Mouse (Mus musculus) heart, adult 2 months (tissue): ENCODE measurements around the gene Tek. TPM values are rescaled to one million over a fixed set of nuclear protein-coding genes. Genes with fewer than 3 reads are reported as not detected.
A peak's percentile ranks its signal among the peaks of the same experiment; 100 is the strongest.

ENCODE experiments used
- DNase-seq, 2 experiments: peaks; one replicate each; pipeline ENCODE4 v3.0.0; 2021
- H3K27ac ChIP-seq: fragments of 200-600 bp; 2 replicates; pipeline ENCODE4 v1.8.1; 2022
- H3K27me3 ChIP-seq: fragments of 200-500 bp; 2 replicates; pipeline ENCODE4 v1.6.1; 2012; ENCODE audit warnings: mild to moderate bottlenecking, low read length, inconsistent platforms, mixed read lengths; ENCODE audit not compliant: control insufficient read depth, insufficient read depth
- H3K36me3 ChIP-seq: fragments of 200-500 bp; 2 replicates; pipeline ENCODE4 v1.6.1; 2012; ENCODE audit warnings: low read length, inconsistent platforms; ENCODE audit not compliant: control insufficient read depth, insufficient read depth
- H3K4me1 ChIP-seq: fragments of 200-500 bp; 2 replicates; pipeline ENCODE4 v1.6.1; 2011; ENCODE audit warnings: low read length; ENCODE audit not compliant: control insufficient read depth, insufficient read depth
- H3K4me3 ChIP-seq: fragments of 200-600 bp; 2 replicates; pipeline ENCODE4 v1.8.1; 2022
- H3K79me2 ChIP-seq: fragments of 200-500 bp; replicated peaks from 2 replicates; pipeline ENCODE4 v1.6.1; 2012; ENCODE audit warnings: mild to moderate bottlenecking, inconsistent platforms, low read length, moderate library complexity, mixed read lengths; ENCODE audit not compliant: control insufficient read depth, insufficient read depth
- H3K9ac ChIP-seq: fragments of 200-500 bp; 2 replicates; pipeline ENCODE4 v1.6.1; 2012; ENCODE audit warnings: low read depth, mild to moderate bottlenecking, control low read depth, inconsistent platforms, low read length, mixed read lengths
- CTCF ChIP-seq: fragments of 200-600 bp; IDR thresholded peaks from 2 replicates; pipeline ENCODE4 v1.8.1; 2022; ENCODE audit warnings: antibody characterized with exemption, mild to moderate bottlenecking, moderate library complexity
- EP300 ChIP-seq: fragments of 200-500 bp; IDR thresholded peaks from 2 replicates; pipeline ENCODE4 v1.6.1; 2011; ENCODE audit warnings: low read depth, low read length, control low read depth; ENCODE audit not compliant: insufficient read depth
- POLR2A ChIP-seq: fragments of 200-500 bp; IDR thresholded peaks from 2 replicates; pipeline ENCODE4 v1.6.1; 2011; ENCODE audit warnings: mild to moderate bottlenecking, low read depth, low read length, control low read depth; ENCODE audit not compliant: insufficient read depth
- WGBS: fragments of 180-500 bp; shearing (Covaris S2); methylation state at CpG from one replicate; pipeline ENCODE4 v1.1.7; 2018; 5-methylcytosine and 5-hydroxymethylcytosine counted together
- intact Hi-C: fragments of 180-260 bp; cut with DNase I; formaldehyde crosslinking; loops from one replicate; pipeline ENCODE4 v1.15.1; 2025
- polyA plus RNA-seq: library from polyadenylated mRNA; depleted of rRNA; stranded (reverse); fragments of >200 nt; gene quantifications from 2 replicates; pipeline ENCODE4 v1.2.3, GENCODE M21; 2012
- total RNA-seq, 2 experiments: library from RNA; stranded (reverse); gene quantifications; 2 replicates each; pipeline ENCODE4 v1.2.3; 2021

Gene Tek
- total and polyA plus RNA-seq, 3 experiments: 16.8 to 40.3 (median 37.0) TPM

- intact Hi-C loops: no loop called here
- Histone ChIP-seq H3K27me3 (no peaks in the 10 kb centered on the region), H3K79me2 (no peaks in the 10 kb centered on the region), H3K27ac (peak overlapping the region; percentile 88), H3K4me1 (peaks cover 14% of the 10 kb centered on the region), H3K4me3 (peak overlapping the region; percentile 62), H3K36me3 (peaks cover 14% of the 10 kb centered on the region; the same call in 1 of the 2 replicates), H3K9ac (no peak overlapping the region)
- WGBS: 49% methylated on average over 1 of the region's 1 CpGs
- DNase-seq: no peak
- TF ChIP-seq POLR2A (no peak), CTCF (no peak), EP300 (no peak)
These were observed 2.7 kb downstream of the Tek start for GRCm38 (mm10) chr4:94741824-94742223.

GRCm38 (mm10) chr4:94745749-94746148, 6.7 kb downstream of the Tek start:
- Histone ChIP-seq H3K27me3 (no peaks in the 10 kb centered on the region), H3K36me3 (peaks cover 37% of the 10 kb centered on the region), H3K27ac (peak overlapping the region; percentile 81), H3K4me1 (peaks cover 13% of the 10 kb centered on the region), H3K79me2 (peaks cover 3% of the 10 kb centered on the region; the same call in 1 of the 2 replicates), H3K4me3 (no peak overlapping the region; the same call in 1 of the 2 replicates), H3K9ac (no peak overlapping the region)
- intact Hi-C loops: loop anchor here (1.0 to 5.0 kb wide), 4 partner anchors 30 to 157 kb away; no protein-coding TSS in a partner anchor
- peak; percentile 77 to 78 for DNase-seq
- WGBS: 15% methylated on average over 3 of the region's 3 CpGs
- TF ChIP-seq CTCF: no peak
- TF ChIP-seq EP300: no peak
- no peak for TF ChIP-seq POLR2A

GRCm38 (mm10) chr4:94746387-94746811, 7.3 kb downstream of the Tek start:
- Histone ChIP-seq H3K36me3 (peaks cover 37% of the 10 kb centered on the region), H3K27me3 (no peaks in the 10 kb centered on the region), H3K4me1 (peaks cover 15% of the 10 kb centered on the region), H3K79me2 (peaks cover 4% of the 10 kb centered on the region; the same call in 1 of the 2 replicates), H3K9ac (no peak overlapping the region), H3K4me3 (no peak overlapping the region), H3K27ac (peak overlapping the region; percentile 81)
- intact Hi-C loops: loop anchor here (1.0 to 5.0 kb wide), 4 partner anchors 31 to 156 kb away; no protein-coding TSS in a partner anchor
- WGBS: 24% methylated on average over 7 of the region's 7 CpGs
- peak; percentile 74 to 89 for DNase-seq
- TF ChIP-seq EP300: peak; percentile 73
- TF ChIP-seq POLR2A: peak; percentile 76
- no peak for TF ChIP-seq CTCF

- Histone ChIP-seq H3K4me3 (no peak overlapping the region), H3K79me2 (peaks cover 4% of the 10 kb centered on the region; the same call in 1 of the 2 replicates), H3K4me1 (peaks cover 20% of the 10 kb centered on the region), H3K27ac (peak overlapping the region; percentile 81), H3K9ac (no peak overlapping the region), H3K27me3 (no peaks in the 10 kb centered on the region), H3K36me3 (peaks cover 41% of the 10 kb centered on the region)
- no peak for TF ChIP-seq CTCF
- no peak for TF ChIP-seq EP300
- no peak for TF ChIP-seq POLR2A
- WGBS: 65% methylated on average over 3 of the region's 3 CpGs
- intact Hi-C loops: loop anchor here (5.0 kb wide), 2 partner anchors 40 to 155 kb away; no protein-coding TSS in a partner anchor
- no peak for DNase-seq
These were observed 8.2 kb downstream of the Tek start for GRCm38 (mm10) chr4:94747338-94747737.

GRCm38 (mm10) chr4:94752512-94752911, 13.4 kb downstream of the Tek start:
- peak; percentile 69 to 81 for DNase-seq
- peak overlapping the region; percentile 48 for H3K27ac ChIP-seq
- H3K36me3 ChIP-seq: peaks cover 25% of the 10 kb centered on the region
- no peaks in the 10 kb centered on the region for H3K27me3 ChIP-seq
- H3K4me3 ChIP-seq: no peak overlapping the region
- WGBS: 9% methylated on average over 9 of the region's 9 CpGs
- intact Hi-C loops: no loop called here
- 0 out of 2 replicates have a peak overlapping the region, but pooled peaks have one; percentile 14 for H3K9ac ChIP-seq
- peaks cover 3% of the 10 kb centered on the region; the same call in 1 of the 2 replicates for H3K79me2 ChIP-seq
- peaks cover 16% of the 10 kb centered on the region for H3K4me1 ChIP-seq
- TF ChIP-seq EP300 (peak; percentile 80), POLR2A (0 out of 2 replicates have a peak, but pooled peaks have one; percentile 18), CTCF (no peak)

GRCm38 (mm10) chr4:94765217-94765616, 26.1 kb downstream of the Tek start:
- Histone ChIP-seq H3K79me2 (no peaks in the 10 kb centered on the region), H3K4me1 (peaks cover 4% of the 10 kb centered on the region; the same call in 1 of the 2 replicates), H3K4me3 (no peak overlapping the region), H3K36me3 (peaks cover 7% of the 10 kb centered on the region), H3K9ac (no peak overlapping the region), H3K27ac (no peak overlapping the region), H3K27me3 (no peaks in the 10 kb centered on the region)
- no peak for TF ChIP-seq EP300
- no peak for TF ChIP-seq CTCF
- TF ChIP-seq POLR2A: no peak
- intact Hi-C loops: no loop called here
- DNase-seq: no peak
